Mouse (Mus musculus): ENCODE data around the gene Sec1. TPM values are rescaled to one million over a fixed set of nuclear protein-coding genes. Genes with fewer than 3 reads are reported as not detected.

The Sec1 gene
- total RNA-seq, 2 experiments from 2014 or later = 0.12 TPM; not detected in 1

GRCm38 (mm10) chr7:45719180-45719579 lies 25.0 kb upstream of the Sec1 start:
- no peak for DNase-seq
- intact Hi-C loops (cut with DNase I) = no loop called here

GRCm38 (mm10) chr7:45718331-45718730 lies 24.1 kb upstream of the Sec1 start:
- intact Hi-C loops (cut with DNase I) = no loop called here
- DNase-seq = no peak

- peak; percentile 98 to 99 for DNase-seq
- intact Hi-C loops (cut with DNase I) = no loop called here
Observed at GRCm38 (mm10) chr7:45717918-45718297, 23.7 kb upstream of the Sec1 start, which contains the start of gene Sphk2. Sphk2 (minus strand) TSS chr7:45718002.

GRCm38 (mm10) chr7:45716952-45717917 lies 23.0 kb upstream of the Sec1 start:
- intact Hi-C loops (cut with DNase I) = no loop called here
- DNase-seq = no peak

- DNase-seq = no peak
- intact Hi-C loops (cut with DNase I) = no loop called here
Observed at GRCm38 (mm10) chr7:45716460-45716857, 22.3 kb upstream of the Sec1 start.

GRCm38 (mm10) chr7:45715741-45716459 lies 21.7 kb upstream of the Sec1 start:
- DNase-seq = no peak
- intact Hi-C loops (cut with DNase I) = no loop called here

GRCm38 (mm10) chr7:45715090-45715708 lies 21.0 kb upstream of the Sec1 start, which contains the start of gene Rpl18:
Rpl18 (plus strand) TSS chr7:45715457.
- intact Hi-C loops (cut with DNase I) = no loop called here
- peak; percentile 98 for DNase-seq

- DNase-seq = no peak
- intact Hi-C loops (cut with DNase I) = no loop called here
Observed at GRCm38 (mm10) chr7:45714630-45715089, 20.5 kb upstream of the Sec1 start.

- intact Hi-C loops (cut with DNase I) = no loop called here
- no peak for DNase-seq
Observed at GRCm38 (mm10) chr7:45713881-45714520, 19.8 kb upstream of the Sec1 start.

GRCm38 (mm10) chr7:45713396-45713795 lies 19.2 kb upstream of the Sec1 start:
- intact Hi-C loops (cut with DNase I) = no loop called here

GRCm38 (mm10) chr7:45712022-45712757 lies 18.0 kb upstream of the Sec1 start:
- DNase-seq = no peak
- intact Hi-C loops (cut with DNase I) = no loop called here

More at GRCm38 (mm10) chr7:45713396-45713795, 19.2 kb upstream of the Sec1 start:
- no peak for DNase-seq

- DNase-seq = no peak
- intact Hi-C loops (cut with DNase I) = no loop called here
Observed at GRCm38 (mm10) chr7:45711316-45712021, 17.3 kb upstream of the Sec1 start.

GRCm38 (mm10) chr7:45710477-45711191 lies 16.4 kb upstream of the Sec1 start:
- DNase-seq = no peak
- intact Hi-C loops (cut with DNase I) = no loop called here

GRCm38 (mm10) chr7:45709677-45710355 lies 15.6 kb upstream of the Sec1 start:
- no peak for DNase-seq
- intact Hi-C loops (cut with DNase I) = no loop called here

- no peak for DNase-seq
- intact Hi-C loops (cut with DNase I) = no loop called here
Observed at GRCm38 (mm10) chr7:45709036-45709435, 14.8 kb upstream of the Sec1 start.

GRCm38 (mm10) chr7:45708221-45708761 lies 14.1 kb upstream of the Sec1 start:
- peak; percentile 50 to 61 for DNase-seq
- intact Hi-C loops (cut with DNase I) = no loop called here

GRCm38 (mm10) chr7:45707375-45707967 lies 13.3 kb upstream of the Sec1 start:
- intact Hi-C loops (cut with DNase I) = no loop called here

More at GRCm38 (mm10) chr7:45707375-45707967, 13.3 kb upstream of the Sec1 start:
- DNase-seq = peak; percentile 96 to 99

Data from heart, postnatal 14 days (tissue).